Mouse (Mus musculus): Measurements from ENCODE around the gene Ltf.
A peak's percentile ranks its signal among the peaks of the same experiment; 100 is the strongest.

Ltf gene

DNA sequence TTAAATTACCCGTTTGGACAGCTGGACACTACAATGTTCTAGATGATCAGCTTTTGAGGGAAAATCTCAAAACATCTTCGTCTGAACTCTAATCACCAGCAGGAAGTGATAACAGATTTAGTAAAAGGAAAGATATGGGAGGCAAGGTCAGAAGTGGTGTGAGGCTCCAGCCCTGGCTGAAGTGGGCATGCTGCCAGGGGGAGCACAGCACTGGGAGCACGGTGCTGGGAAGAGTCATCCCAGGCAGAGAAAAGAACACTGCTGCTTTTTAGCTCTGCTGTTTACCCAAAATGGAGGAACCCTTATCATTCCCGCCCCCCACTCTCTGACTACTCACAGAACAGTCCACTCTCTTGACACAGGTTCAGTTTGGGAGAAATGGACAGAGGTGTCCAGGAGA, 20.9 kb downstream of the Ltf start:
- no peak for DNase-seq (ENCODE audit: low spot score in 2 of 2)

DNA sequence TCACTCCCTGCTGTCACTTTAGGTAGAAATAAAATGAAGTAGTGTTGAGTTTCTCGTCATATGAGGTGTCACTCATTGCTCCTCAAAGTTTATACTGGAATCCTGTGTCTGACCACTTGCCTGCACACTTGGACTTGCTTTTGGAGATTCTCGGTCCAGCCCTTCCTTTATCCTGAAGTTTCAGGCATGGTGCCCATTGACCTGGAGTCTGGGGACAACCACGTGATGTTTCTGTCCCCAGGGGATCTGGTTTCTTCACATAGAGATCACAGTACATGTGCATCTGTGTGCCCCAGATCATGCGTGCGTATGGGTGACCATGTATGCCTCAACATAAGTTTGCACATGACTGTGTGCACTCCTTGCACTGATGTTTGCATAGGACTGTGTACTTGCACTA, 23.2 kb downstream of the Ltf start:
- no peak for DNase-seq (ENCODE audit: low spot score in 2 of 2)

DNA sequence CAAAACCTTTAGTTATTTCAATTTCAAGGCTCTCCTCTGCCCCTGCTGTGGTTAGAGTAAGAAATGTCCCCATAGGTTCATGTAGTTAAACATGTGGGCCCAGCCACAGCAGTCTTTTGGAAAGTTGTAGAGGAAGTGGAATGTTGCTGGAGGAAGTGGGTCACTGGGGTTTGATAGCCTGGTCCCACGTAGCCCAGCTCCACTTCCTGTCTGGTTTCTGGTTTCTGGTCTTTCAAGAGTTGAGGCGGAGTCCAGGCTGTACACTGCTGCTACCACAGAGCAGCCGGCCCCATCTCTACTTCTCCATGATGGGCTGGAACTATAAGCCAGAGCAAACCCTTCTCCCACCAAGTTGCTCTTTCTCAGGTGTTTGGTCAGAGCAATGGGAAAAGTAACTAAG, 27.2 kb downstream of the Ltf start:
- DNase-seq (ENCODE audit: low spot score in 2 of 2) = no peak

DNA sequence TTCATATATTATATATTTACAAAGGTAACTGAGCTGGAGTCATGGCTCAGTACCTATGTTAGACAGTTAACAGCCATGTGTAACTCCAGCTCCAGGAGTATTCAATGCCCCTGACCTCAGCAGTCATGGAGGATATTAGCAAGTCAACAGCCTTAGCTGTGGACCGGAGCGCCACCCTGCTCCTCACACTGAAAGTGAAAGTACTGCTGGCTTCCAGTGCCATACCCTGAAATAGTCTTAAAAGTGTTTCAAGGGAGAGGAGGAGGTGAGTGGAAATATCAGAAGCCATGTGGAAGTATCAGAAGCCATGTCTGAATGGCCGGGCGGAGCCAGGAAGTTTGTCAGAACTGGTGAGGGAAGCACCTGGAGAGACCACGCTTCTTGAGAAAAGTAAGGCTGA, 28.2 kb downstream of the Ltf start:
- no peak for DNase-seq (ENCODE audit: low spot score in 2 of 2)

DNA sequence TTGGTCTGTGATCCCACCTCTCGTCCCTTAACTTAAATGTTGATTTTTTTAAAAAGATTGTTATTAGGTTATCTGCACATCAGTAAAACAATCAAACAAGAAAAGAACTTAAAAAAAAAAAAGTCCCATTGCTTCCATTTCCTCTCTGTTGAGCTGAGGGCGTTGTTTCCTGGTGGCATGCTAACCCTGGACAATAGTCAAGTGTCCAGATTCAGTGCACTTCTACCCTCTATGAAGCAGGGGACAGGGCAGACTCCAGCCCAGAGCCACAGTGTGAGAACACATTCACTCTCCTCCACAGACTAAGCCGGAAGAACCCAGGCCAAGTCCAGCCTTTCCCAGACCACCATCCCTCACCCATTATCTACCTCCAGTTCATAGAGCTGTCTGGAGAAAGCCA, 29.4 kb downstream of the Ltf start:
- no peak for DNase-seq (ENCODE audit: low spot score in 2 of 2)

DNA sequence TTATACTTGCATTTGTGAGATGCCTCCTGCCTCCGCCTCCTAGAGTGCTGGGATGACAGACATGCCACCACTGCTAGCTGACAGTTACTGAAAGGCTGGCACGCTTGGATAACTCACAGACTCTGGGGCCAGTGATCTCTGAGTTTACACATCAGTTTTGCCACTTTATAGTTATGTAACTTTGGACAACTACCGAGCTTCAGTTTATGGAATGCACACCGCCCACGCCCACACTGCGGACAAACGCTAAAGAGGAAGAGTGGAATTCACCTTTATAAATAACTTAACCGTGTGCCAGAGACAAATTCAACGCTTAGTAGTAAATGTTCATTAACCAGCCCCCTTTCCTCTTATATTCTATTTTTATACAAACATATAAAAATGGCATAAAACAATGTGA, 35.9 kb downstream of the Ltf start:
- no peak for DNase-seq (ENCODE audit: low spot score in 2 of 2)

DNA sequence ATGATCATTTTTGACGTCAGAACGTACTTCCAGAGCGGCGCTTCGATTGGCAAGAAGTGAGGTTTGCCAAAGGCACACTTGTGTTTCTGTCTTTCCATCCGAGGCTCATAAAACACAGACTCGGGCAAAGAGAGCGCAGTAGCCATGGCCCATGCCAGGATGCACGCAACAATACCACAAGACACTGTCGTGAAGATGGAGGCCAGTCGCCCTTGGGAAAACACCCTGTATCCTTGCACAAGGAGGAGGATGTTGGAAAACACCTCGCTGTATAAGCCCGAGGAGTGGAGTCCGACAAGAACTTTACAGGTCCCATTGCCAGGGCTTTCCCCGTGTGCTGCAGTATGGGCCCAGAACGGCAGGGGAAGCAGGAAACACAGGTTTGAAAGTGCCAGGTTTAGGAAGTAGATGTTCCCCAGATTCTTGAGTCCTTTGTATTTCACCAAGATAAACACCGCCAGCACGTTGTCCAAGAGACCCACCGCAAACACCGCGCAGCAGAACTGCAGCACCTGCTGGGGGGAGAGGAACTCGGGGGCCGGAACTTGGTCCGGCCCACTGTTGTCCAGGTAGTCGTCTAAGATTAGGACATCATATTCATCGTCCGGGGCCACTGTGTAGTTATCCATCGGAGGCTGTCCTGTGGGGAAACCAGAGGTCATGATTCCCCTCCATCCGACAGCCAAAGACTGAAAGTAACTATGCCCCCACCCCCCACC, 36.9 kb downstream of the Ltf start:
- no peak for DNase-seq (ENCODE audit: low spot score in 2 of 2)

DNA sequence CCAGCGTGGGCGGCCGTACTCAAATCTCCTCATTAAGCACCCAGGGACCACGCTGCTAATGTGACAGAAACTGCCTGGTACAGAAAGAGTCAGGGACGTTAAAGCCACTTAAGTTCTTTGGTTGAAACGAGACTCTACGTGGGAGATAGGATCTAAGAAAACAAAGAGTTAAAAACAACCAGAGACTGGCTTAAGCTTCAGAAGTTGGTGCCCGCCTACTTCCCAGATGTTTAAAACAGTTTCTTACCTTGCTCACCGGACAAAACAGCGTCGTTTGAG, 37.4 kb downstream of the Ltf start:
- no peak for DNase-seq (ENCODE audit: low spot score in 2 of 2)

DNA sequence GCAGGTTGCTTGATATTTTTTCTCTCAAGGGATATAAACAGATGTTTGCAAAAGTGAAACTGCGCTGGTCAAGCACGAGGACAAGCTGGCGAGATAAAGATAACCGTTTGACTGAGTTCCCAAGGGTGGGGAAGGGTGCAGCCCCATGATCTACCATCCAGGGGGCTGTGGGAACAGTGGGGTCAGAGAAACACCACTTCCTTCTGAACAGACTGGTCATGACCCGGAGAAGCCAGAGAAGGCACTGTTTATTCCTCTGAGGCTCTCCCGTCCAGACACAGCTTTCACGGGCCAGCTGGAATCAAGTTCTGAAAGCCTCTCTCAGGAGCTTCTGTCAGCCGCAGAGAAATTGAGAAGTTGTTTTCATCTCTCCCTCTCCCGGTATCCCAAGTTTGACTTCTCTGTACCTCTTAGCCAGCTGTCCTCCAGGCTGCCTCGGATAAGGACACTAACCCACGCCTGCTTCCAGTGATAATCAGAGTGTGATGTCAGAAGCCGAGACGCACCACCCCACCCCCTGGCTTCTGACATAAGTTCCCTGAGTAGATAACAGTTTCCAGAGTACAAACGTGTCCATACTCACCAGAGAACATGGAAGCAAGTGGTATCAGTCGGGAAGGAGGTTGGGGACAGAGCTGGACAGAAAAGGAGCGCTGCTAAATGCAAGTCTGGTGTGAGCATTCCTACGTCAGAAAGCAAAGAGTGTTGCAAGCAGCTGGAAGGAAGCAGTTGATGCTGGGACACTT, 37.9 kb downstream of the Ltf start, which contains the start of gene Ccrl2:
Gene Ccrl2, minus strand, starts transcription at position 722 of the 746 bp plus-strand sequence.
- no peak for DNase-seq (ENCODE audit: low spot score in 2 of 2)

DNA sequence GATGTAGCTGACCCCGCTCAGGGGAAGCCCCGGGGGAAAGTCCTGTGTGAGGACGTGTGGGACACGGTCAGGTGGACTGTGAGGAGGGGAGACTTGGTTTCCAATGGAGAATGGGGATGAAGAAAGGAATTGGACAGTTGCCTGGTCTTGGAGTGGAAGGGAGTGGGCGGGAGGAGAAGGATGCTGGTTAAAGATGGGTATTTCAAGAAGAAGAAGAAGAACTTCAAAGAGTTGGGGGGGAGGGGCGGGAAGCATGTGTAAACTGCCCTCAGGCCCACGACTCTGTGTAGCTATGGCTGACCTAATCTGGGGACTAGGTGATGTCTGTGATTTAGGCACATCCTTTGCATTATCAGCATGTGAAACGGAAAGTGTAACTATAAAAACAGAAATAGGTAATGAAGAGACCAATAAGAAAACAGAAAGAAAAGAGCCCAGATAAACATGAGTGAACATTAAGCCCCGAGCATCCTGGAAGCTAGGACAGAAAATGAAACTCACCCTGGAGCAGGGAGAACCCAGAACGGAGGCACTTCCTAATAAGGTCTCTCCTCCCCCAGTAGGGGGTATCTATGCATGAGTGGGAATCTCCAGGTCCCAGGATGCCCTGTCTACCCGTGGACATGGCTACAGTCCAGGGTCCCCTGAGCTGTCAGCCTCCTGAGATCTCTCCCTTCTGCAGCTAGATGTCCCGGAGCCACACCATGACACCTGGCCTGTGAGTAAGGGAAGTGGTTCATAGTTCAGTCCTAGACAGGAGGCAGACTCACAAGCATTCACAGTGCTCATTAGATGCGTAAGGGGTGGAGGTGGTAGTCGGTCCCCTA, 38.7 kb downstream of the Ltf start:
- DNase-seq (ENCODE audit: low spot score in 2 of 2) = no peak

DNA sequence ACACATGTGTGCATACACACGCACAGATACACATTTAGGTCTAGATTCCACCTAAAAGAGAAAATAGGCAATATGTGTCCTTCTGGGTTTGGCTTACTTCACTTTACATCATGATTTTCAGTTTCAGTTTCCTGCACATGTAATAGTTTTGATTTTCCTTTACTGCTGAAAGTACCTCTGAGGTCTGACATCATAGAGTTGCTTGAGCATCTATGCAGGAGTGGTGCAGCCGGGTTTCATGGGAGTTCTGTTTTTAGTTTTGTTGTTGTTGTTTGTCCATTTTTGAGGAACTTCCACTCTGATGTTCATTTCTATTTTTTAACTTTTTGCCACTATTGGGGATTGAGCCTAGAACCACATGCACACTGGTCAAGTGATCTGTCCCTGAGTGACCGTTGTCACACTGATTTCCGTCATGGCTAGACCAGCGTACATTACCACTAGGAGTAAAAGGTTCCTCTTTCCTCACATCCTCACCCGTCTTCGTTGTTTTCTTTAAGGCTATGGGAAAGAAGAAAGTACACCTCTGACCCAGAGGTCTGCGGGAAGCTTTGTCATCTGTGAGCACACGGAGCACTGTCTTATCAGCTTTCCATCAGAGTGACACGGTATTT, 40.0 kb downstream of the Ltf start:
- DNase-seq (ENCODE audit: low spot score in 2 of 2) = no peak

DNA sequence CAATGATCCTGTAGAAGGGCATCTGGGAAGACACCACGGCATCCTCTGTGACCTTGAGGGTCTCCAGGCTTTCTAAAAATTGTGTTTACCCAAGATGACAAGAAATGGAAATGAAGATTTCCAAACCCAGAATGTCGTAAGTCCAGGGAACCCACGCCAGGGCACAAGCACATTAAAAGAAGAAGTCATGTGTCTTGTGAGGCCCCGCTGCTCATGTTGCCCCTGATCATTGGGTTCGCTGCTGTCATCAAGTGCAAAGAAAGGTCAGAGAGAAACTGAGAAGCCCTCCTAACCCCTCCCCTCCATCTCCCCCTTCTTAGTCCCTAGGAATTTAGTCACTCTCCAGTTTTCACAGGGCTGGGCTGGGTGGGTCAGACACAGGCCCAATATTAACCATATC, 43.8 kb downstream of the Ltf start:
- DNase-seq (ENCODE audit: low spot score in 2 of 2) = no peak

DNA sequence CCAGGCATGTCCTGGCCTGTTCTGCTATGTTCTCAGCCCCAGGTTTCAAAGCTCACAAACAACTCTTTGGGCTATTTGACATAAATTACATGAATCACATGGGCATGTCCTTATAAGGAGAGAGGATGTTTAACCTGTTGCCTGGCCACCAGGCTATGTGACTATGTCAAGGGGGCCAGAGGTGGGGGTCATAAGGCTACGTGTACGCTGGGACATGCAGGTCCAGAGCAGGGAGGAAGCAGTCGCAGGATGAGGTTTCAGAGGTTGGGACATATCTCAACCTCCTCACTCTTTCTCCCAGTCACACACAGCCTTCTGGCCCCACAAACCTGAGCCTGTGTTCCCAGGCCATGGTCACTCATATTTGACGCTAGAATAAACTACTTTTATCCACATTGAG, 48.0 kb downstream of the Ltf start:
- no peak for DNase-seq (ENCODE audit: low spot score in 2 of 2)

DNA sequence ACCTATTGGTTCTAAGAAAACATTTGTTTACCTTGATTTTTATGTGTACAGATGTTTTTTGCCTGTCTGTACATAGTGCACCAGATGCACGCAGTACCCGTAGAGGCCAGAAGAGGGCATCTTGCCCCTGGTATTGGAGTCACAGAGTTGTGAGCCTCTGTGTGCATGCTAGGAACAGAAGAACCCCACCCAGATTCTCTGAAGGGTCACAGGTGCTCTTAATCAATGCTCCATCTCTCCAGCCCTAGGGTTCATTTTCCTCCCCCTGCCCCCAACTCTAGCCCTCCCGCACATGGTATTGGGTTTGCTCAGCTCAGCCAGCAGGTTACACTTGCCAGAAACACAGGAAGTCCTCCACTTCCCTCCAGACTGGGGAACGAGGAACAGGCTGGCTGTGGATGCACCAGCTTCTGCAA, 51.5 kb downstream of the Ltf start:
- DNase-seq (ENCODE audit: low spot score in 2 of 2) = peak; percentile 25 to 29

DNA sequence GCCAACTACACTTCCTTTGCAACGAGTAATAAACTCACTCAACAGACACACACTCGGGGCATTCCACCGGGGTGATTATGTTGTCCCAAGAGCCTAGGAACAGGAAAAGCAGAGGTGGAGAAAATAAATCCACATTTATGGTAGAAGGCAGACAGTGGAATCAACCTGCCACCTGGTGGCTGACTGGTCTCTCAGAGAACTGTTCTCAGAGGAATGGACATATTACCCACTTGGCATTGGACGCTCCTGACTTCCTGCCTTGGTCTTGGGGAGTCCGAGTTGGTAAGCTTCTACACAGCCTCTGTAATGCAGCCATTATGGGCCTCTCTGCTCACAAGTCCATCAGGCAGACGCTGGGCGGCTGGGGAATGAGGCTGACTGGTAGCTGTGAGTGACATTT, 53.1 kb downstream of the Ltf start:
- DNase-seq (ENCODE audit: low spot score in 2 of 2) = no peak

DNA sequence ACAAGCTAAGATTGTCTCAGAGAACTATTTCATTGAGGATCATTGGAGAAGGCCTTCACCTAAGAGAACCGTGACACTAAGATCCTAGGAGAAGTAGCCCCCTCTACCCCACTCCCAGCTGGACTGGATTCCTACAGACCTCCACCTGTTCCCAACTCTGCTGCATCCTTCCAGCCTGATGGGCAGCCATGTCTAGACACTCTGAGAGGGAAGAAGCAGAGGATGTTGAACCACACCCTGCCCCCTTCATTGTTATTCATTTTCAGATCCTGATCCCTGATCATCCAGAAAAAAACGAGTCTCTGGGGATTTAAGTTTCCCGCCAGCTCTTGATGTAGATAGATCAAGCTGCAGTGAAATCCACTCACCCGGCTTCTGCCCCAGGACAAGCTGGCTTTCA, 53.9 kb downstream of the Ltf start:
- DNase-seq (ENCODE audit: low spot score in 2 of 2) = no peak

DNA sequence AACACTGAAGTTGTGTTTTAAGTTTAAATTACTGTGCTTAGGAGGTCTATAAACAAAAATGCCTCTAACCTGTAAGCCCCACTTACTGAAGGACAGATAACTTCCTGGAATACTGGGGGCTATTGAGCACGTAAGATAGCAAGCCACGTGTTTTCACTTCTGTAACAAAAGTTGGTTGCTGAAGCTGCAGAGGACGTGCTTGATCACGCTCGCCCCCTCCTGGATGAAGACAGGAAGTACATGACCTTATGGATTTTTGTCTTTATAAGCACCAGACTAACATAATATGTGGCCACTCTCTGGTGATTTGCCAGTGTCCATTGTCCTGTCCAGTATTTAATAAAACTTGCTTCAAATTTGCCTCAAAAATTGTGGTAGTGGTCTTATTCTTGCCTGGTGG, 58.7 kb downstream of the Ltf start:
- DNase-seq (ENCODE audit: low spot score in 2 of 2) = no peak

DNA sequence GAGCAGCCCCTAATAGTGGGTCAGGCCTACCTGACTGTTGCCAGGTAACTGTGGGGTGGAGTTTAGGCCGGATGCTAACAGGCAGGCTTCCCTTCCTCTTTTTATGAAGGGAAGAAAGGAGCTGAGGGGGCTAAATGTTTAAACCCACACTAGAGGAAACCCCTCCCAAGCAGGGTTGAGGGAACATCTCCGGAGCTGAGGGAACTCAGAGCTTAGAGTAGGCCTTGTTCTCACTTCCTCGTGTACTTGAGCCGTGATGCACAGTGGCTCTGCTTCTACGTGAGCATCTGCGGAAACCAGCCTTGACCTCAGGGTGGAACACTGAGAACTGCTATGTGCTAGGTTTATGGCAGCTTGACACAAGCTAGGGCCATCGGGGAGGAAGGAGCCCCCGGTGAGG, 61.7 kb downstream of the Ltf start:
- no peak for DNase-seq (ENCODE audit: low spot score in 2 of 2)

DNA sequence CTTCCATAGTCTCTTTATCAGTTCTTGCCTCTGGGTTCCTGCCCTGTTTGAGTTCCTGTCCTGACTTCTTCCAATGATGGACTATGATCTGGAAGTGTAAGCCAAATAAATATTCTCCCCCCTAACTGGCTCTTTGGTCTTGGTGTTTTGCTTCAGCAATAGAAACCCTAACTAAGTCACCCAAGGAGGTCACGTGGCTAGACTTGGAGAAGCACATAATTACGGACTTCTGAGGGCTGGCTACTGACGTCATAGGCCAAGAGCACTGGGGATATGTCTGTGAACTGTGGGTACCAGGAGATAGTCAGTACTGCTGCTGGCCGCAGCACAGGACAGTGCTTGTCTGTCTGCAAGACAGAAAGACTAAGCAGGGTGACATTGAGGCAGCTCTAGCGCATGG, 62.7 kb downstream of the Ltf start:
- no peak for DNase-seq (ENCODE audit: low spot score in 2 of 2)

DNA sequence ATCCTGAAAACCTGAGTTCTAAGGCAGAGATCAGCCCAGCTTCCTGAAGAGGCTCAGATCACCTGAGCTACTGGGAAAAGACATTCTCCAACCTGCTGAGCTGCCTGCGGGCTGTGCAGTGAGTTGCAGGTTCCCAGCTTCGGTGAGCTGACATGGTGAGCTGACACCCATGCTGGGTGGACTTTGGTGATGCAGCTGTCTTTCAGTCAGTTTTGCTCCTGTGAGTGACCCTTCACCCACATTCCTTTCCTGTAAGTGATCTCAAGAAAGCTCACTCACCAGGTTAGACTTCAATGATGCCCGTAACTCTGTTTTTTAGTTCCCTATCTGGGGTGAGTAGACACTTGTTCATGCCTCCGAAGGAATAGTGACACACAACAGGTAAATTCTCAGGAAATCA, 66.3 kb downstream of the Ltf start:
- DNase-seq (ENCODE audit: low spot score in 2 of 2) = no peak

DNA sequence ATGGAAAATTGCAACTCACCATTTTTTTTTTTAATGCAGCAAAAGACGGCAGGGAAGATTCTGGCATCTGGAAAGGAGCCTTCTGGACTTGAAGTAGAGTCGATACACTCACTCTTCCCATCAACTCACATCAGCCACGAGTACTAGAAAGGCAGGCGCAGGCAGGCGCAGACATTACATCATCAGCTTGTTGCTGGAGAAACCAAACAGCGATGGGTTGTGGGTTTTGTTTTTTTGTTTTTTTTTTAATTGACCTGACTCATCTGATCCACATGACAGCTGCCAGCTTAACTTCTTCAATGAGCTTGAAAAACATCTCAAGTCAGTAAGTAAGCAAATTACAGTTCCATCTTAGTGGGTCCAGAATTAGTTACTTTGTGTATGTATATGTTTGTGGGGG, 67.1 kb downstream of the Ltf start:
- DNase-seq (ENCODE audit: low spot score in 2 of 2) = no peak

DNA sequence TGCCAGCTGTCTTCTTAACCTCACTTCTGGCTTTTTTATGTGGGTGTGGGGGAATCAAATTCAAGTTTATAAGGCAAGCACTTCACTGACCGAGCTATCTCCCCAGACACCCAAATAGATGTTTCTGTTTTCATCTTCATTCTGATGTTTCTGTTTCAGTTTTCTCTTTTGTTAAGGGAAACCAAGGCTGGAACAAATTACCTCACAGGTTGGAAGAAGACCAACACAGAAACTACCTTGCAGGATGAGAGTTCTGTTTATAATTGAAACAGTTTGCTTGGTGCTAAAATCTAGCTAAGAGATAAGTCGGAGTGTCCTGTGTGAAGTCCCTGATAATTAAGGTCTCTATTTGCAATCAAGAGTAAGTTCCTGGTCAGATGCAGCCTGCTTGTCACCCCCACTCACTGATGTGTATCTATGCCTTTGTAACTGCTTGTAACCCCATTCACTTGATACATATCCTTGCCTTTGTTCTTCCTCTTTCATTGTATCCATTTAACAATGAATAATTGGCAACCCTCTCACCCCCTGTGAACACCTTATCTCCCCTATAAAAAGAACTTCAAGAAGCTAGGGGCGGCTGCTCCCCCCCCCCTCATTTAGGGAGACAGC, 68.0 kb downstream of the Ltf start:
- DNase-seq (ENCODE audit: low spot score in 2 of 2) = no peak

Measured in frontal cortex, postnatal 25 days (tissue).